Mouse (Mus musculus) cerebellum, adult 9-11 months (tissue): Measurements from ENCODE around the gene Sh3rf1.

ENCODE experiments used
- DNase-seq: peaks from one replicate; pipeline ENCODE4 v3.0.0; 2022

Sh3rf1 gene

DNA sequence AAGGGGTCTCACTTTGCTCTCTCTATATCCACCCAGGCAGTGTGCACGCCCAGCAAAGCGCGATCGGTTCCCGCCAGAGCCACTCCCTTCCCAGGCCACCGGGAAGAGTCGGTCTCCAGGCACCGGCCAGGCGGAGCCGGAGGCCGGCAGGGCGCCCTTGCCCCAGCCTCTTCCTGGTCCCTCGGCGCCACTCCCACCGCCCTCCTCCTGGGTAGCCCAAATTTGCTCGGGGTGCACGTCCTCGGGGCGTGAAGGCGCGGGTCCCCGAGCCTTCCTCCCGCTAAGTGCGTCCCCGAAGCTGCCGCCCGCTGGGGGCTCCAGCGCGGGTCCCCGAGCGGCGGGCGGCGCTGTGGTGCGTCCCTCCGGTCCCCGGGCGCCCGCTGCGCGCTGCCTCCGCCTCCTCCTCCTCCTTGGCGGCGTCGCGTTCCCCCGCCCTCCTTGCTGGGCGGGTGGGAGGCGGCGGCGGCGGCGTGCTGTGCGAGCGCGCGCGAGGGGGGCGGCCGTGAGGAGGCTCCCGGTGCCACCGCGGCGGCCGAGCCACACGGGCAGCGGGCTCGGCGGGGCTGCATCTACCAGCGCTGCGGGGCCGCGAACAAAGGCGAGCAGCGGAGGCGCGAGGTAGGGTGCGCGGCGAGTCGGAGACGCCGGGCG lies at the start of gene Sh3rf1:
Gene Sh3rf1 (plus strand): TSS at position 144 of the 651 bp plus-strand sequence.
- DNase-seq: peak; percentile 23

DNA sequence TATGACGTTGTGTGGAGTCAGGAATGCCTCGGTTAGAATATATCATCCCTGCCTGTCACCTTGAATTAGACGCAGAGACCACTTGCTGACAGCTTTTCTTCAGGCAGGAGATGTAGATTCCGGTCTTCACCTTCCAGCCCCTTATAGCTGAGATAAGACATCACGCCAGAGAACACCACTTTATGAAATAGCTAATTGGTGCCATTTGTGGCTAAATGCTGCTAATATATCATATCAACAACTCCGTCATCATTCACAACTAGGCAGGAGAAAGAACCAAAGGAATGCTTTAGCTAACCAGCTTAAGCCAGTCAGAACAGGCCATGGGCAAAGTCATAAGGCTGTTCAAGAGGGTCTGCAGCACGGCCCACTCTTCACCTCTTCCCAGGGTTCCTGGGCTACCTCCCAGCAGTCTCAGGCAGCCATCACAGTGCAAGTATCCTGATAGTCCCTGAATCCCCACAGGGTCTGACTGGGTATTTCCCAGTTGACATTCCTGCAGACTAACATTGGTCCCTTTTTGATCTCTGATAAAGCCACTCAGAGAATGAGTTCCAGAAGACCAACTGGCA lies 49.7 kb upstream of the Sh3rf1 start:
- no peak for DNase-seq

DNA sequence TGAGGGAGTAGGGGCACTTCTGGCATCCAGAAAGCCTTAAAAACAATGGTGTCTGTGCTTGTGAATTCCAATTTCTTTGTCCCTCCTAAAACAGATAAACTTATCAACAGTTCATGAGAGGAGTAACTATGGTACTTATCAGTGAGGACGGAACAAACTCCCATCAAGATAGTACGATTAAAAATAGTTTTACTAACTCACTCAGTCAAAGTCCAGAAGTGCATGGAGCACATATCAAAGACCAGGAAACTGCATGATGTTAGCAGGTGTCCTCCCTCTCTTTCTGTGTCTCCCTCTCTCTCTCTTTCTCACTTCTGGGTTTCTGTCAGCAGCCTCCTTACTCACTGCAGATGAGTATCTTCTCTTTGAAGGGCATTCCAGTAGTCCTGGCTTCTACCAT lies 47.8 kb upstream of the Sh3rf1 start:
- DNase-seq: no peak

DNA sequence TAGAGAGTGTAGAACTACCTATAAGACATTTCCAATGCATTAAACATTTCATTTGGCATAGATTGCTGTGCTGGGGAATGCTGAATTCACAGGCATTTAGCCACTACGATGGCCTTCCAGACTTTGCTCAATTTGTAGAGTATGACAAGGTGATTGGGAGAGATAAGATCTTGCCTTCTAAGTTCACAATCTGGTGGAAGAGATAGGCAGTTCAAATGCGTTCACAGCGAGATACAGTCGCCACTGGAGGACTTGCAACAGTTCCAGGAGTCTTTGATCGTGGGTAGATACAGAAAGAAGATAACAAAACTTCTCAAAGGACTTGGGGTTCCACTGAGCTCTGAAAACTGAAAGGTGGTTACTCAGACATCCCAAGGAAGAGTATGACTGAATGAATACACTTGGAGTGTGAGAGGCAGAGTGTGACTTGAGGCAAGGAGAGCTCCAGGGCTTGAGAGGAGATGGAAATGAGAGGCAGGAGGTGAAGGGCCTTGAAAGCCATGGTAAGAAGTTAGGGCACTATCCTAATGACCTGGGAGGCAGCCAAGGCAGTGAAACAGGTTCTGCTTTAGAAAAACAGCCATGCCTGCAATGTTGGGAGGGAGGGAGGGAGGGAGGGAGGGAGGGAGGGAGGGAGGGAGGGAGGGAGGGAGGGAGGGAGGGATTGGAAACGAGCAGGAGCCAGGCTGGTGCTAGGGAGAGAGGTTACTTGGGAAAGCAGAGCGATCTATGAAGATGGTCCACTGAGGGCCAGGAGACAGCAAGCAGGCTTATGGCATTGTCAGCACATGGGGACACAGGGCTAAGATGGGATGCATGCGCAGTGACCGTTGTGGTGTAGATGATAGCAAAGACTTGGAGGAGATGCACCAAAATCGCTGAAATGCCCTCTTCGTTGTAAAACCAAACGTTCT lies 45.7 kb upstream of the Sh3rf1 start:
- DNase-seq: no peak

DNA sequence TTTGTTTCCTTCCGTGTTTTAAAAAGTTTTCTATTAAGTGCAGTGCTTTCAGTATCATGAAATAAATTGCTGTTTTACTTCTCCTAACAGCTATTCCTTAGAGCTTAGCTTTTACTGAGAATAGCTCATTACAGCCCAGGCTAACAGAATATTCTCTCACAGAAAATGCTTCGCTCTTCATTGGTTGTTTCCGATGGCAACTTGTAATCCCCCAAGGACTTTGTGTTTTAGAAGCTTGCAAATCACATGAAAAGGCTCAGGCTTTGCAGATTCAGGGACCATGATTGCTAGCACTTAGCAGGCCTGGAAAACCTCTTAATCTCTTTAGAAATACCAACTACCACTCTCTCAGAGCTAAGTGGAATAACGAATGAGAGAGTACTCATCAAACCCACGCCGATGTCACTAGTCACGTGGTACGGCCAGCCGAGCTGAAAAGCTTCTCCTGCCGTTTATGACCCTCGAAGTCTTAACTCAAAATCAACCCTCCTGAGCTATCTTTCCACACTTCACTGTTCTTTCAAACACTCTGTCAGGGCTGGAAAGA lies 45.0 kb upstream of the Sh3rf1 start:
- DNase-seq: no peak

DNA sequence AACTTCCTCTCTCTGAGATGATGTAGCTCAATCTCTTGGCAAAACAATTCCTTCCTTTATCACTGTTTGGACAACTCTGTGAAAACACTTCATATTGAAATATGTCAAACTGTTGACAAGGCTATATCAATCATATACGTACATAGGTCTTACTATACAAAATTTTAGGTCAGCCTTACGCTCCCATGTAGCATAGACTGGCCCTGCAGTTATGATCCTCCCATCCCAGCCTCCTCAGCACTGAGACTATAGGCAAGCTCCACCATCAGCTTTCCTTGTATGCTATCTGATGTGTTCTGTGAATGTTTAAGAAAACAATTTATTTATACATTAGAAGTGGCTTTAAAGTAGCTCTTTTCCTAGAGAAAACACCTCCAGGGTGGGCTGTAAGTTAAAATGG lies 42.1 kb upstream of the Sh3rf1 start:
- no peak for DNase-seq

DNA sequence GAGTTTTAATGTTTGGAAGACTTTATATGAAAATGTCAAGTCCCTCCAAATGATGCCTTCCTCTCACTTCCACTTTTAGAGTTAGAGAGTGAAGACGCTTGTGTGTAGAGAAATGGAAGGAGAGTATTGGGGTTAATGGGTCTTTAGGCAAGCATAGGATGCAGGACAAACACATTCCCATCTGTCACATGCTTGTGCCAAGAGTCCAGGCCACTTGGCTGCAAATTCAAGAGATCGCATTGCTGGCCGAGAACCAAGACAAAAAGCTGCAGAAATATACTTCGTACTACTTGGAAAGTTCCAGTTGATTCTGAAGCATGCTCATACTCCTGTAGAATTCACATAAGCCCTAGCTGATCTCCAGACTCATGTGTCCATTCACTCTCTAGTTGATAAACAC lies 41.7 kb upstream of the Sh3rf1 start:
- peak; percentile 13 for DNase-seq

DNA sequence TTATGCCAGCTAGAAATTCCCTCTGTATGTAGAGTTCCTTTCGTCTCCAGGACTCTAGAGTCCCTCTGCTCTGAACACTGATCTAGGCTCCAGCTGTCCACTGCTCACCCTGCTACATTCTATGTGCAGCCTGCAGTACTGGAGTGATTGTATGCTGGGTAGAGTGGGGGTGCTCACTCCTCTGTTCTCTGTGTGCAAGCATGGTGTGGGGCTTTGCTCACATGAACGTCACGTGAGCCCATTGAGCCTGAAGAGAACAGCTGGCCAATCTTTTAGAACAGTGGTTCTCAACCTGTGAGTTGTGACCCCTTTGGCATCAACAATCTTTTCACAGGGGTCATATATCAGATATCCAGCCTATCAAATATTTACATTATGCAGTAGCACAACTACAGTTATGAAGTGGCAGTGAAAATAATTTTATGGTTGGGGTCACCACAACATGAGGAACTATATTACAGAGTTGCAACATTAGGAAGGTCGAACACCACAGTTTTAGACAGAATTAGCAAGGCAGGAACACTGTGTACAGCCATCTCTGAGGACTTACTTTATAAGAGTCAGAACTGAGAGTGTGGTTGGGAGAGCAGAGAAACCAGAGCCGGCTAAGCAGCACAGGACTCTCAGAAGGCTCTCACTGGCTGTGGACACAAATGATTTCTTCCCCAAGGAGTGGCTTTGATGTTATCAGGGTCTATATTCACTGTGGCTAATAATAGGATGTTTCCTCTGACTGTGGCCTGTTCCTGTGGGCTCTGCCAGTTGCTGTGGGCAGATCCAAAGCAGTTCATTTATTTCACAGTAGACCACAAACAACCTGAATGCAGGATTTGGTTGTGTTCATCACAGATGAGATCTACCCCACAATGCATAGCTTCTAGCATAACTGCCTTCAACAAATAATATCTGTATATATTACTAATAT lies 38.1 kb upstream of the Sh3rf1 start:
- no peak for DNase-seq

DNA sequence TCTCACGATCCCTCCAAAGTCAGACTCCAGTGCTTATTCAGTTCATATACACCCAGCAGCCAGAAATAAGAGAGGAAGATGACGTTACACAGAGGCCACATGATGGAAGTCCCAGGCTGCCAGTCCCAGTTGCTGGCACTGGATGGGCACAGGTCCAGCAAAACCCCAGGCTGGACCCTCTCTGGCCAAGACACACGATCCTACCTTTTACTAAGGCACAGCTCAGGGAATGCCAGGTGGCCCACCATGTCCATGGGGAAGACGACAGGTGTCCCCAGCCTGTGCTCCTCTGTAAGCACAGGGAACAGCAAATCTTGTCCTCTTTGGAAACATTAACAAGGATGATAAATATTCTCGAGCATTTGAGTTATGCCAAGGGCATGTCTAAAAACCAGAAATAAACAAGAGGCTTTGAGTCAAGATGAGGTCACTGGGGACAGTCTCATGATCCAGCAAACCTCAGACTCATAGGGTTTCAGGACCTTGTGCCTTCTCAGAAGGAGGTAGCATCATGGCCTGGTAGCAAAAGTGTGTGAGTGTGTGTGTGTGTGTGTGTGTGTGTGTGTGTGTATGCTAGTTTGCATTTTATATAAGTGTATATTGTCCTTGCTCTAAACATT lies 29.3 kb upstream of the Sh3rf1 start:
- no peak for DNase-seq

DNA sequence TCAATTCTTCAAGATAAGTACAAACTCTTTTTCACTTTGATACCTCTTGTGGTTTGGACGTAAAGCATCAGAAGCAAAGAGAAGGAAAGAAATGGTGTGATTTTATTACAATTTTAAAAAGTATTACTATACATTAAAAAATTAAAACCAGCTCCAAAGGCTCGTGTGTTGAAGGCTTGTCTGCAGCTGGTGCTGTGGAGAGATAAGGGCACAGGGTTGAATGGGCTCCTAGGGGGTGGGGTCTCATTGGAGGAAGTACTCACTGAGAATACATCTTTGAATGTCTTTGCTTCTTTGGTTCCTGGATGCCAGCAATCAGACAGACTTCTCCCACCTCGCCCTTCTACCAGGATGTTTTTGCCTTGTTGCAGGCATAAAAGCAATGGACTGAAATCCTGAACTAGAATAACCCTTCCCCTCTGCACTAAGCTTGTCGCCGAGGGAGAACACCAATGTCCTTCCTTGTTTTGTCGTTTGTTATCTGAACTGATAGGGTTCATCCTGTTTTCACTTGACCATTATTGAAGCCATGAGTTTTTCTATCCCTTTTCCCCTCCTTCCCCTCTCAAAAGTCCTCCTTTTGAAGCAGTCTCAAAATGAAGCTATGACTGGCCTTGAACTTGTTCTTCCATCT lies 23.3 kb upstream of the Sh3rf1 start:
- DNase-seq: no peak

DNA sequence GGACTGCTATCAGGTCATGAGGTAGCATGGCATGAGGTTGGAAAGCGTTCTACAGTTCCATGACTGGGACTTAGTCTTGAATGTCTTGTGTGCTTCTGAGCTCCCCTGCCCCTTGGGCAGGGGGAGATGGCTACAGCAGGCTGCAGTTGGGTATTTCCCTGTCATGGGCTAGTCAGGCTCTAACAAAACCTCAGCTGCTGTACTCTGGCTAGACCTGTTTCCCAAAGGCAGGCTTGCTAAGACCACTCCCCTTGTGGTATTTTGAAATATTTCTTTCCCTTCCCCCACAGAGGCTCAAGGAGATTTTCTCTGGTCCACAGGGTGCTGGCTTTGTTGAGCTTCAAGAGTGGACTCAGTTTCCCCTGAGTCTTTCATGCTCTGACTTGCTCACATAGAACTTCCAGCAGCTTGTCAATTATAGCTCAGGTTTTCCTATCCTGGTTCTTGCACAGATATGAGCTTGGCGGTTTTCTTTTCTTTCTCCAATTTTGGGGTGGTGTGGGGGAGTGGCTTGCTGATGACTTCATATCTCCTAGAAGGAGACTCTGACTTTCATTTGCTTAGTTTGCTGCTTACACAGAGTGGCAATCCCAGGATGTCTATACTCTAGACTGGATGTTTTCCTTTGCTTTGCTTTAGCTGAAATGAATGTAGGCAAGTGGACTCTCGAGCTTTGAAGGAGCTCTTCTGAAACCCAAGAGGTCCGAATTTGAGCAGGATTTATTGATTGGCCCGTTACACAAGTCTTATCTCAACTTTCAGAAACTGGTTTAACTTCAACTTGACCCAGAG lies 20.4 kb upstream of the Sh3rf1 start:
- DNase-seq: no peak

DNA sequence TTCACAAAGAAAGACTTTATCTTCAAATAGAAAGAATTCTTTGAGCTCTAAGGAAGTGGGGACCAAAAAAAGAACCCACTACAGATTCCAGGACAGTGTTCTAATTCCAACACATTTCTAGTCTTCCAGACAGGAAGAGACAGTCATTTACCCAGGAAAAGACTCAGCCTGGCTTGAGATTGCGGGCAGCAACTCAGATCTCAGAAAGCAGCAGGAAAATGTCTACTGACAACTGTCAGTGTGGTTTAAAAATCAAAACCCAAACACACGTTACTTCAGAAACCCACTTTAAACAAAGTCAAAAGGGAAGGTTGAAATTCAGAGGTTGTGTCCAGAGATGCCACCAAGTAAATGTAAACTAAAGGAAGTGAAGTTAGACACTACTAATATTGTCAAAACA lies 16.8 kb upstream of the Sh3rf1 start:
- DNase-seq: no peak

DNA sequence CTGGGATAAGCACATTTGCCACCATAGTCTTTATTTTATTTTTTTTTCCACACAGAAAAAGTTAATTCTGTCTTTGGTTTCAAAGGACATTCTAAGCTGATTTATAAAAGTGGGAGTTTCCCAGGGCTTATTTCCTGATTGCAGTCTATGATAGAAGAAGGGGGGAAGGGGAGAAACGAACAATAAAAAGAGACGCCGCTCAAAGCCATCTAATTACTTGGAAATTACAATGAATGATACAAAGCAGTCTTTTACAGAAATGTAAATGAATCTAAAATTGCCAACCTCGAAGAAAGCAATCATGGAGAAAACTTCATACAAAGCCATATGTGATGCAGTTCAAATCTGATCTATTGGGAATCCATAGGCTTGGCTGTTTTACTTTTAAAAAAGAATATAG lies 16.0 kb upstream of the Sh3rf1 start:
- no peak for DNase-seq

DNA sequence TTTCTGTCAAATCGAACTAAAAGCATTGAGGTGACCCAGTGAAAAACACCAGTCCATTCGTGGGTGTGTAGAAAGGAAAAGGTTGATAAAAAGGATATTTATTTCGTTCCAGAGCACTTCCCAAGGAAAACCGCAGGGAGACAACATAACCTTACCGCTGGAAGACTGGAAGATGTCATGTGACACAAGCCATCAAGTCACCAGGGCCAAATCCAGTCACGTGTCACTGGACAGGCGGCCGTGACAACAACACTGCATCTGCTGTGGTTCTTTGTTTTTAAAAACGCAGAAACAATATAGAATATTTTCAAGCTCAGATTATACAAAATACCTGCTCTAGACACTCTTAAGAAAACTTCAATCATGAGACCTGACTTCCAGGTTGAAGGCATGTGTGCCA lies 15.0 kb upstream of the Sh3rf1 start:
- DNase-seq: no peak

DNA sequence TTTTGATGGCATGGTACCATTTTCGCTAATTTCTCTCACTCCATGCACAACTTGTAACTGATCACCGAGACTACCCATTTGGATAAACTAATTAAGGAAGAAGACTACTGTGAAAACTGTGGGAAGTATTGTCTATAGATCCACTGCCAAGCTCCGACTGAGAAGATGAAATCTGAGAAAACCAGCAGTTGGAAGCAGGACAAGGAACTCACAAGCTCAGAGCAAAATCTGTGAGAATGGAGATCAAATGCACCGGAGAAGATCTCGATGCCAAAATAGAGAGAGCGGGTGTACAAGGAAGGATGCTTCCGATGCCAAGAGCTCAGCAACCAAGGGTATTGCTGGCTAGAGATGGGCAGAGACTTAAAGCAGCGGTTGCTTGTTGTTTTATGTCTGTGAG lies 12.8 kb upstream of the Sh3rf1 start:
- DNase-seq: no peak

DNA sequence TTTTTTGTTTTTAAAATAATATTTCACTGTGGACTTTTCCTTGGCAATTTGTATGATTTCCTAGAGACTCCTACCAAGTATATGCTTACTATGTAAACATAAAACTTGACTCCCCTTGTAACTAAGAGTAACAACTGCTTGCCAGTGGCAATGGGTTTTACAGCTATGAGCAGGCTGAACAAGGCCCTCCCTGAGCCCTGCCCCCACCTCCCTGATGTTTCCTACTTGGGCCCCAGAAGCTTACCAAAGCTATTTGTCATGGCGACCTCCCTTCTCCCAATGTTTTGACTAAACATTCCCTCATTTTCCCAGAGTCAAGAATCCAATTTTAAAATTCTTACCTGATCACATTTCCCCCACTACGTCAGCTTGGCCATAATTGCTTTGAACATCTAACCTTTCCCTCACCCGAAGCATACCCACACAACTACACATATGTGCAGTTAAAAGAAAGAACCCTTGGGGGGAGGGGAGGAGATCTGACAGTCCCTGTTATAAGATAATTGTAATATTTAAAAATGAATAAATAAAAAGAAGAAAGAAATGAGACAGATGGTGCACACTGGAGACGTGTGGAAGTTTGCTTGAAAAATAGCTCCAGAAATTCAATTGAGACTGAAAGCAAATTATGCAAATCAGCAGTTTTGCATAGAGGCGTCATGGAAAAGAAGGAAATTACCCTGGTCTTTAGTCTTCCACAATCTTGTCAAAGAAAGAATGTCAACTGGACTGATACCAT lies 8.4 kb upstream of the Sh3rf1 start:
- DNase-seq: no peak

DNA sequence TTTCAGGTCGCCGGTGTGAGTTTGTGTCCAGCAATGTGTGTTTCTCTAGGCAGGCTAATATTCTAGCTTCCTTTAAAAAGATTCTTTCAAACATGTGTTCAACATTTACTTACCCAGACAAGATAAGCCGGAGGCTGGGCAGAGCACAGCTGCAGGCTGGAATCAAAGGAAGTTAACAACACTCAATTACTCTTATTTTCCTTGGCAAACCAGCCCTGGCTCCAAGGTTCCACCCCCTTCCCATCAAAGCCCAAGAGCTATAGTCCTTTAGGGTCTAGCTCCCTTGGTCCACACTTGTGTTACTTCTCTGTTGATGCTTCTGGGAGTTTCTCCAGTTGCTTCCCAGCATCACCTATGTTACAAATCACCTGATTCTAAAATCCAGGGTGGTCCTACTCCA lies 6.7 kb upstream of the Sh3rf1 start:
- DNase-seq: no peak

DNA sequence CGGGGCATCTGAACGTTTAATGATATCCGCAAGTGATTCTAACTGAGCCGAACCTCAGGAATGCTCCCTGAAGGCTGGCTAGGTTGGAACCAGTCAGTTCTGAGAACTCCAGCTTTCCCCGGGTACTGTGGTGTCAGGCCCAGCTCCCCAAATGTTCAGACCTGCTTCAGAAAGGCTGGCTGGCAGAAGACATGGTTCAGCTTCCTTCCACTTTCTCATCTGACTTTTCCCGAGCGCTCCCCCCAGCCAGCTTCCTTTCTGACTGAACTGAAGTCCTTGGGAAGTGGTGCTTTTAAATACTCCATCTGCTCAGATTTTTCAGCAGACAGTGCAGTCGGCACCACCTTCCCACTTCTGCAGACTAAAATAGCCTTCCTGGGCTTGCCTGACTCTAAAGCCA lies 6.2 kb upstream of the Sh3rf1 start:
- DNase-seq: no peak

DNA sequence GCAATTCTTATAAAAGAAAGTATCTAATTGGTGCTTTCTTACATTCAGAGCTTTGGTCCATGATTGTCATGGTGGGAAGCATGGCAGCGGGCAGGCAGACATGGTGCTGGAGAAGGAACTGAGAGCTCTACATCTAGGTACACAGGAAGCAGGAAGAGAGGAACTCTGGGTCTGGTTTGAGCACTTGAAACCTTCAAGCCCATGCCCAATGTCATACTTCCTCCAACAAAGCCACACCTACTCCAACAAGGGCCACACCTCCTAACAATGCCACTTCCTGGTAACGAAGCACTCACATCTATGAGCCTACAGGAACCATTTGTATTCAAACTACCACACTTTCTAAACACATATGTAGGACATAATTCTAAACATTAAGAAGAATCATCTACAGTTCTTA lies 5.2 kb upstream of the Sh3rf1 start:
- no peak for DNase-seq

DNA sequence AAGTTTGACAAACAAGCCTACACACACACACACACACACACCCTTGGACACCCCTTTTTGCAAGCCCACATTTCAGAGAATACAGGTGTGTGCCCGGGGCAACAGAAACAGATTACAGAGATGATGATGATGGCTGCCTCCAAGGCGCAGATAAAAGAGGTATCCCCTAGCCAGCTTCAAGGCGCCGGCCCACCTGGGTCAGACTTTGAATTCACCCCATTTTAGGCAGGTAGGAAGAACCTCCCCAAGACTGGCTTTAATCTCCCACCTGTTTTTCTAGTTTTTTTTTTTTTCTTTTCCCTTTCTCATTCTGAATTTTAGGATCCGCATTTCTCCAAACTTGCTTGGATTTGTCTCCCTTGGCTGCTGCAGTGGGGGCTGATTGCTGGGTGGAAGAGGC lies 389 bp upstream of the Sh3rf1 start:
- no peak for DNase-seq
